Mouse (Mus musculus) intestine, postnatal 0 days (tissue): ENCODE measurements at regions not wholly inside any gene's neighbourhood (a gene's known extent, or its start where the extent isn't known, plus 50 kb on each side); places are given as distances from the start of the nearest gene placed in this dataset.
A peak's percentile ranks its signal among the peaks of the same experiment; 100 is the strongest.
"Not testable (repeated sequence)": the region's sequence is repeated elsewhere in the genome, so short reads cannot be mapped to it uniquely, and the experiment has no call there.

Experiments
- ATAC-seq: fragments of 200-750 bp; cut with Nextera tagmentation; 2 replicates; pipeline ENCODE4 v1.8.0; 2017; ENCODE audit warnings: mild to moderate bottlenecking, moderate TSS enrichment, moderate library complexity
- H3K27ac ChIP-seq: fragments of 300-500 bp; sonication (generic); 2 replicates; pipeline ENCODE4 v1.5.1; 2014; ENCODE audit warnings: mild to moderate bottlenecking, low read depth, low read length, moderate library complexity
- H3K27me3 ChIP-seq: fragments of 300-500 bp; sonication (generic); replicated peaks from 2 replicates; pipeline ENCODE4 v1.6.1; 2014; ENCODE audit warnings: low read length, mixed read lengths; ENCODE audit not compliant: control insufficient read depth, insufficient read depth
- H3K36me3 ChIP-seq: fragments of 300-500 bp; sonication (generic); 2 replicates; pipeline ENCODE4 v1.6.1; 2014; ENCODE audit warnings: mild to moderate bottlenecking, moderate library complexity; ENCODE audit not compliant: control insufficient read depth, insufficient read depth
- H3K4me1 ChIP-seq: fragments of 300-500 bp; sonication (generic); replicated peaks from 2 replicates; pipeline ENCODE4 v1.6.1; 2014; ENCODE audit warnings: antibody characterized with exemption, low read length, mixed read lengths; ENCODE audit not compliant: control insufficient read depth, insufficient read depth
- H3K4me2 ChIP-seq: fragments of 300-500 bp; sonication (generic); replicated peaks from 2 replicates; pipeline ENCODE4 v1.6.1; 2014; ENCODE audit warnings: low read depth, mild to moderate bottlenecking, moderate library complexity
- H3K4me3 ChIP-seq: fragments of 300-500 bp; sonication (generic); 2 replicates; pipeline ENCODE4 v1.5.1; 2014; ENCODE audit warnings: low read depth, low read length
- H3K9ac ChIP-seq: fragments of 300-500 bp; sonication (generic); 2 replicates; pipeline ENCODE4 v1.6.1; 2014; ENCODE audit warnings: mild to moderate bottlenecking, low read depth, low read length
- H3K9me3 ChIP-seq: fragments of 300-500 bp; sonication (generic); 2 replicates; pipeline ENCODE4 v1.6.1; 2016; ENCODE audit warnings: mixed run types; ENCODE audit not compliant: control insufficient read depth
- CTCF ChIP-seq: sonication (generic); IDR thresholded peaks from 2 replicates; pipeline ENCODE4 v1.5.1; 2016; ENCODE audit warnings: low read depth, mild to moderate bottlenecking, control low read depth, antibody characterized with exemption, moderate library complexity
- WGBS: fragments of 180-500 bp; shearing (Covaris S2); extraction: QIAGEN DNeasy Blood & Tissue Kit; methylation state at CpG from one replicate; pipeline ENCODE4 v1.1.7; 2014; 5-methylcytosine and 5-hydroxymethylcytosine counted together

DNA sequence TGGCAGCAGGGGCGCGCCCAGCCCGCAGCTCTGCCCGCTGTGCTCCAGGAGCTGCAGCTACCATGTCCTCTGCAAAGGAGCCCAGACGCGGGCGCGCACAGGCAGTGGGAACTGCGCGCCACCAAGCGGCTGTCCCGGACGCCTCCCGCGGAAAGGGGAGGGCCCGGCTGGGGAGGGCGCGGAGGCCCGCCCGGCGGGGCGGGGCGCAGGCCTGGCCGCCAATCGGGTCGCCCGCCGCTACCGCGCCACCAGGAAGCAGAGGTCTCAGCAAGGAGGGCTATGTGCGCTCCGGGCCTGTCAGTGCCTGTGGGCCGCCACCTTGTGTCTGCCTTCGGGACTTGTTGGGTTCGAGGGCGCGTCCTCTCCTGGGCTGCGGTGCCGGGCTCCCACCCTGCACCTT lies 367.0 kb upstream of the Ywhaq start:
- peak; percentile 88 for ATAC-seq
- not testable (repeated sequence) for H3K4me1 ChIP-seq, H3K9ac ChIP-seq, H3K27ac ChIP-seq, H3K36me3 ChIP-seq, H3K9me3 ChIP-seq, H3K27me3 ChIP-seq
- under 1% methylated on average over 32 of the region's 39 CpGs for WGBS
- TF ChIP-seq CTCF = peak; percentile 61
- Histone ChIP-seq H3K4me2 (peak overlapping the region; percentile 63), H3K4me3 (peak overlapping the region; percentile 43)

- not testable (repeated sequence) for H3K27ac ChIP-seq, H3K9ac ChIP-seq, H3K36me3 ChIP-seq, H3K9me3 ChIP-seq, ATAC-seq, H3K4me1 ChIP-seq, H3K27me3 ChIP-seq
- peak overlapping the region; percentile 22 for H3K4me3 ChIP-seq
- peak overlapping the region; percentile 61 for H3K4me2 ChIP-seq
- 5% methylated on average over 27 of the region's 45 CpGs for WGBS
These were observed 361.3 kb upstream of the Ywhaq start for GRCm38 (mm10) chr12:21778717-21779116.

GRCm38 (mm10) chr12:21778308-21778707 lies 360.9 kb upstream of the Ywhaq start:
- peak overlapping the region; percentile 61 for H3K4me2 ChIP-seq
- not testable (repeated sequence) for H3K36me3 ChIP-seq, H3K4me1 ChIP-seq, H3K9me3 ChIP-seq, H3K27ac ChIP-seq, H3K27me3 ChIP-seq, H3K9ac ChIP-seq, ATAC-seq
- WGBS = 23% methylated on average over 38 of the region's 50 CpGs
- H3K4me3 ChIP-seq = peak overlapping the region; percentile 22

- not testable (repeated sequence) for H3K4me2 ChIP-seq, H3K27ac ChIP-seq, ATAC-seq, H3K9me3 ChIP-seq, H3K36me3 ChIP-seq, H3K27me3 ChIP-seq, H3K9ac ChIP-seq, H3K4me3 ChIP-seq, H3K4me1 ChIP-seq
- WGBS = 92% methylated on average over 2 of the region's 2 CpGs
These were observed 350.3 kb upstream of the Ywhaq start for GRCm38 (mm10) chr12:21767717-21768116.
